Mouse (Mus musculus) hindbrain, embryonic 11.5 days (tissue): ENCODE data around the gene Gm8914. TPM values are rescaled to one million over a fixed set of nuclear protein-coding genes. Genes with fewer than 3 reads are reported as not detected.
"Not testable (repeated sequence)": the region's sequence is repeated elsewhere in the genome, so short reads cannot be mapped to it uniquely, and the experiment has no call there.

Experiments
- ATAC-seq: fragments of 200-750 bp; cut with Nextera tagmentation; 2 replicates; pipeline ENCODE4 v1.8.0; 2017; ENCODE audit warnings: mild to moderate bottlenecking, moderate TSS enrichment, moderate library complexity; ENCODE audit not compliant: low FRiP score
- DNase-seq: peaks from one replicate; pipeline ENCODE4 v3.0.0-alpha.2; 2015; ENCODE audit warnings: low spot score
- H3K27ac ChIP-seq: fragments of 300-500 bp; sonication (generic); 2 replicates; pipeline ENCODE4 v1.5.1; 2014; ENCODE audit warnings: mild to moderate bottlenecking, low read depth, low read length
- H3K27me3 ChIP-seq: fragments of 300-500 bp; sonication (generic); 2 replicates; pipeline ENCODE4 v1.6.1; 2014; ENCODE audit warnings: mild to moderate bottlenecking, low read length, moderate library complexity, mixed read lengths; ENCODE audit not compliant: control insufficient read depth, insufficient read depth
- H3K36me3 ChIP-seq: fragments of 300-500 bp; sonication (generic); 2 replicates; pipeline ENCODE4 v1.6.1; 2014; ENCODE audit warnings: mild to moderate bottlenecking, low read length, moderate library complexity, mixed read lengths; ENCODE audit not compliant: control insufficient read depth, insufficient read depth
- H3K4me1 ChIP-seq: fragments of 300-500 bp; sonication (generic); replicated peaks from 2 replicates; pipeline ENCODE4 v1.6.1; 2014; ENCODE audit warnings: low read length, mixed read lengths; ENCODE audit not compliant: control insufficient read depth, insufficient read depth
- H3K4me2 ChIP-seq: fragments of 300-500 bp; sonication (generic); replicated peaks from 2 replicates; pipeline ENCODE4 v1.6.1; 2014; ENCODE audit warnings: mild to moderate bottlenecking, low read depth, low read length
- H3K4me3 ChIP-seq: fragments of 300-500 bp; sonication (generic); 2 replicates; pipeline ENCODE4 v1.5.1; 2014; ENCODE audit warnings: low read depth, low read length
- H3K9ac ChIP-seq: fragments of 300-500 bp; sonication (generic); 2 replicates; pipeline ENCODE4 v1.6.1; 2014; ENCODE audit warnings: low read depth, low read length
- H3K9me3 ChIP-seq: fragments of 300-500 bp; sonication (generic); 2 replicates; pipeline ENCODE4 v1.6.1; 2016; ENCODE audit warnings: low read length; ENCODE audit not compliant: control insufficient read depth
- WGBS: fragments of 180-500 bp; shearing (Covaris S2); extraction: QIAGEN DNeasy Blood & Tissue Kit; methylation state at CpG from one replicate; pipeline ENCODE4 v1.1.7; 2014; 5-methylcytosine and 5-hydroxymethylcytosine counted together
- polyA plus RNA-seq: library from polyadenylated mRNA; unstranded; fragments of >200 nt; fragmentation: Nextera tagmentation; extraction: Ambion mirVana; gene quantifications from 2 replicates; pipeline ENCODE4 v1.2.1, GENCODE M21; 2014

The Gm8914 gene
- polyA plus RNA-seq = not detected in 2 replicates

DNA sequence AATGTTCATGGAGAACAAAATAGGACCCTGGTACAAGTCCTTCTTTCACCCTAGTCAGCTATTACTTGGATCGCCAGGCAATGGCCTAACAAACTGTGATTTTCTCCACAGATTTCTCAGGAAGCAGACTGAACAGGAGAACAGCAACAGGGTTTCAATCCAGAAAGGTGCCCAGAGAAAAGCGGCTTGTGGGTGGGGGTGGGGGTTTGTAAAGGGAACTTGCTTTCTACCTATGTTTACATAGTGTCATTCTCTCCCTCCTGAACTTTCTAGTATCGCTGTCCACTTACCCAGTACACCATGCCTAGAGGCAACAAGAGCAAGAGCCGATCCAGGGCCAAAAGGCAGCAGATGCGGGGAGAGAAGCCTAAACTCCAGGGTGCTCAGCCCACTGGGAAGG is at the start of gene Gm8914:
TSS of gene Gm8914 (plus strand) at position 301 of the 400 bp plus-strand sequence.
- DNase-seq, H3K9ac ChIP-seq, H3K4me2 ChIP-seq, H3K27me3 ChIP-seq, H3K36me3 ChIP-seq, H3K9me3 ChIP-seq, ATAC-seq, H3K4me1 ChIP-seq, H3K4me3 ChIP-seq, H3K27ac ChIP-seq: not testable (repeated sequence)
- no CpG with 5 or more reads among the region's 5 CpGs for WGBS

Other genes starting within 250 kb of the Gm8914 start
- not detected in 2 replicates for gene Mageb2, start 148.4 kb upstream of the Gm8914 start, polyA plus RNA-seq
- not detected in 2 replicates for gene Gm5072, start 87.6 kb upstream of the Gm8914 start, polyA plus RNA-seq
- gene 1700084M14Rik, start 95.8 kb downstream of the Gm8914 start, polyA plus RNA-seq = not detected in 2 replicates
- not detected in 2 replicates for gene Gm14781, start 152.1 kb downstream of the Gm8914 start, polyA plus RNA-seq